Mouse (Mus musculus) ES-Bruce4 (cell line): ENCODE results near the gene Tcp1.
"Not testable (repeated sequence)": the region's sequence is repeated elsewhere in the genome, so short reads cannot be mapped to it uniquely, and the experiment has no call there.

ENCODE experiments used
- CTCF ChIP-seq: IDR thresholded peaks from one replicate; pipeline ENCODE4 v1.8.1; 2011; ENCODE audit warnings: low read depth, low read length
- EP300 ChIP-seq: IDR thresholded peaks from 2 replicates; pipeline ENCODE4 v1.6.1; 2011; ENCODE audit warnings: low read depth, low read length; ENCODE audit not compliant: insufficient read depth
- POLR2A ChIP-seq: IDR thresholded peaks from one replicate; pipeline ENCODE4 v1.8.1; 2011; ENCODE audit warnings: low read length; ENCODE audit not compliant: insufficient read depth

DNA sequence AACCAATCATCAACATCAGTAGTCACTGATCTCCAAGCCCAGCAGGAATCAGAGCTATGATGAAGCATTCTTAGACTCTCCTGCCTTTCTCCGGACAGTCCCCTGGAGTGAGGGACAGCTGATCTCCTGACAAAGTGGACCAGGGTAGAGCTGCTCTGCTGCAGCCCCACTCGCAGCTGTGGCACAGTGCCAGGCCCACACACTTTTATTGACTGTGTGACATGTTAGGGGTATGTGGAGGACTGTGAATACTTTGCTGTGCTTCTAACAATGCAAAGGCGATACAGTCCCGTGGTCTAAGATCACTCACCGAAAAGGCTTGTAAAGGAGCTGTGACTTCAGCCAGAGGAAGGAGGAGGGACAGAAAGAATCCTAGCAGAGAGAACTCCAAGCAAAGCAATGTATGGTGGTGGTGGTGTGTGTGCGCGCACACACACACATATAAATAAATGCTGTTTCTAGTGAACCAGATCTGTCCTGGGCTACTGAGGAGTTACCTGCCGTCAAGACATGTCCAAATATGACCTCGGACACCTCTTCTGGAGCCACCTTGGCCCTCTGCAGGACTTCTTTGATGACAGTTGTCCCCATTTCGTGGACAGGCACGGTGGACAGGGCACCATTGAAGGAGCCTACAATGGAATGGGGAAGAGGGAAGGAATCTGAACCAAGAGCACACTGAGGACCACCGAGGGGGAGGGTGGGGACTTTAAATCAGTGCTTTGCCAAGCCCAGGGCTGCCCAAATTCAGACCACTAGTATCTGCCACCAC lies 24.1 kb downstream of the Tcp1 start:
- not testable (repeated sequence) for TF ChIP-seq CTCF, POLR2A, EP300
